Mouse (Mus musculus) adrenal gland, postnatal 25 days (tissue): ENCODE measurements around the gene Eef1a1. TPM values are rescaled to one million over a fixed set of nuclear protein-coding genes. Genes with fewer than 3 reads are reported as not detected.
A peak's percentile ranks its signal among the peaks of the same experiment; 100 is the strongest.

Experiments used
- DNase-seq: peaks from one replicate; pipeline ENCODE4 v3.0.0; 2021; ENCODE audit warnings: mixed read lengths
- total RNA-seq: library from RNA; stranded (reverse); gene quantifications from 2 replicates; pipeline ENCODE4 v1.2.3, GENCODE M21; 2021

Eef1a1 gene
- total RNA-seq, 1 experiment from 2014 or later = 6,460 TPM

DNA sequence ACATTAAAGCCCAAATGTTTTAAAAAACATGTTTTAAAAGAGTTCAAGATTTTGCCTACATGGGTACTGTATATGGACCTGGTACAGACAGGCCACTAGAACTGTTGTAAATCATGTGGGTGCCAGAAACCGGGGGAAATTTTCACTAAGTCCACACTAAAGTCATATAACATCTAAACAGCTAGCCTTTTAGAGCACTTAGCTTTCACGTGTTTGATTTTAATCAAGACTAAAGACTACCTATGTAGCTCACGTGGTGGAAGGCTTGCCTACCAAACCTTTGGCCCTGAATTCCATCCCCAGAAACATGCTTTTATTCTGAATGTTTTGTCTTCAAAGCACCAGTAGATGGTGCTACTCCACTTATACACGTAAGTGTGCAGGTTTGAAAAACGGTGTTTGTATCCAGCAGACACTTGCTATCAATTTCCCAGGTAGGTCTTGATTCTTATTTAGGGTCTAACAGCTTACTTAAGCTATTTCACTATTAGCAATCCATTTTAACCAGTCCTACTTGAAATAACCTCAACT is 11.9 kb downstream of the Eef1a1 start:
- no peak for DNase-seq

GRCm38 (mm10) chr9:78476531-78477020 is 12.4 kb downstream of the Eef1a1 start:
- no peak for DNase-seq

GRCm38 (mm10) chr9:78475873-78476272 is 13.1 kb downstream of the Eef1a1 start:
- DNase-seq = no peak

GRCm38 (mm10) chr9:78475383-78475780 is 13.6 kb downstream of the Eef1a1 start:
- no peak for DNase-seq

GRCm38 (mm10) chr9:78474771-78475382 is 14.1 kb downstream of the Eef1a1 start:
- DNase-seq = no peak

DNA sequence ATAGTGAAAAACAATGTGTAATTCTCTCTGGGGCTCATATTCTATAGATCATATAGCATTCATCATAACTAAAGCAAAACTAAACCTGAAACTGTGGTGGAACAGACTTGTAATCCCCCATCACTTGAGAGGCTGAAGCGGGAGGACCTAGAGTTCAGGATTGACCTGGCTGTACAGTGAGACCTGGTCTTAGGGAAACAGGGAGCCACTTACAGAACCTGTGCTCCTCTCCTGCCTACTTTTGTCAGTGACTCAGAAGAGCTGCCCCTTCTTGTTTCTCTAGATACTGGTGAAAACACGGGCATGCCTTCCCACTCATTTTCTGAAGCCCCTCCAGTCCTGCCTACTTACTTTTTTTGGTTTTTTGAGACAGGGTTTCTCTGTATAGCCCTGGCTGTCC is 14.7 kb downstream of the Eef1a1 start:
- no peak for DNase-seq

DNA sequence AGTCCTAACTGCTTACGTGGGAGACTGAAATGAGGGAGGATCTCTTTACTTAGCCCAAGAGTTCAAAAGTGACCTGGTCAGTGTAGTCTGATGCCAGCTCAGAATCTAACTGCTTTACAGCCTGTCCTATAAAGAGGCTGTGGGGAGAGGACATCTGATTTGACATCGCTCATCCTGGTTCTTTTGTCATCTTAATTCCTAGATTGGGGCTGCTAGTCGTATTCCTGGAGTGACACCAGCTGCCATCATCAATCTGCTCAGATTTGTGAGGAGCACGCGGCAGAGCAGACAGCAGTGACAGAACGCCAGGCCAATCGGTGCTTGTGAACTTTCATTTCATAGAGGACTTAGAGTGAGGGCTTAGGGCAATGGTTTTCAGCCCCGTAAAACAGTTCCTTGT is 15.4 kb downstream of the Eef1a1 start:
- DNase-seq = no peak

DNA sequence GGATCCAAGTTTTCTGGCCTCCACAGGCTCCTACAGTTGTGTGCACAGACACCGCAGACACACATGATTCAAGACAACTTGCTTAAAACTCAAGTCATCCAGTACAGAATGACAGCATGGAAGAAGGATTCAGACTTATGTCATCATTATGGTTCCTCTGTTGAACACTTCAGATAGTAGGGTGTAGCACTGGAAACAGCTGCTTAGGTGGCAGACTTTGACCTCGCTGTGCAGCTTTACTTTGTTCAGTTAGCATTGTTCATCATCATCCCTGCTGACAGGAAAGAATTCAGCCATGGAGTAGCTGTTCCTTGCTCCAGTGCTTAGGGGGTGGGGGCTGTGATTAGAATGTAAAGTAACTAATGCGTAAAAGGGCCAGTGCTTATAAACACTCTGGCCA is 23.2 kb downstream of the Eef1a1 start:
- DNase-seq = no peak

DNA sequence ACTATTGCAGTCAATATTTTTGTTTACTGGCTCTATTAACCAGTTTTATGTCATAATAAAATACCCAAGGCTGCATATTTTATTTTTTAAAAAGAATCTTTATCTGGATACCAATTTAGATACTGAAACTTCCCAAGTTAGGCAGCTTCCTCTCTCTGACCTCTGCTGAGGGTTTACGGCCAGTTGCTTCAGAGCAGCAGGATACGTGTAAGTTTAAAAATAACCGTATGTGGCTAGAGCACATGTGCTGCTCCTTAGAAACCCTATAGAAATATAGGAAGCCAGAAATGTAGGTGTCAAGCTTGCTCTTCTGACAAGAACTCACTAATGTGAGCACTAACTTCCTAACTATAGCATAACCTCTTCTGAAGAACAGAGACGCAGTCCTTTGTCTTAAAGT is 25.6 kb downstream of the Eef1a1 start:
- DNase-seq = no peak

GRCm38 (mm10) chr9:78457026-78457425 is 31.9 kb downstream of the Eef1a1 start:
- no peak for DNase-seq

GRCm38 (mm10) chr9:78451382-78451781 is 37.6 kb downstream of the Eef1a1 start:
- no peak for DNase-seq

DNA sequence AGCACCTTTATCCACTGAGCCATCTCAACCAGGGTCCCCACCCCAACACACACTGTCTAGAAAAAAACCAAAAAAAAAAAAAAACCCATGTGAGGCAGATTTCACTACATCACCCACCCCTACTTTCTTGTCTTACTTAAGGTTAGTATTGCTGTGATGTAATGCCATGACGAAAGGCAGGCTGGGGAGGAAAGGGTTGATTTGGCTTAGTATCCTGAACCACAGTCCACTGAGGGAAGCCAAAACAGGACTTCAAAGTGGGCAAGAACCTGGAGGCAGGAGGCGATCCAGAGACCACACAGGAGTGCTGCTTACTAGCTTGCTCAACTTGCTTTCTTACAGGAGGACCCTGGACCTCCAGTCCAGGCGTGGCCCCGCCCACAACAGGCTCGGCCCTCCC is 38.5 kb downstream of the Eef1a1 start:
- DNase-seq = no peak

- DNase-seq = peak; percentile 91
Observed at GRCm38 (mm10) chr9:78447973-78448873, 40.7 kb downstream of the Eef1a1 start, which contains the start of the genes Mto1 and Gm17324. Gene Mto1 (plus strand): TSS chr9:78448208. Gene Gm17324 (minus strand): TSS chr9:78448786.

DNA sequence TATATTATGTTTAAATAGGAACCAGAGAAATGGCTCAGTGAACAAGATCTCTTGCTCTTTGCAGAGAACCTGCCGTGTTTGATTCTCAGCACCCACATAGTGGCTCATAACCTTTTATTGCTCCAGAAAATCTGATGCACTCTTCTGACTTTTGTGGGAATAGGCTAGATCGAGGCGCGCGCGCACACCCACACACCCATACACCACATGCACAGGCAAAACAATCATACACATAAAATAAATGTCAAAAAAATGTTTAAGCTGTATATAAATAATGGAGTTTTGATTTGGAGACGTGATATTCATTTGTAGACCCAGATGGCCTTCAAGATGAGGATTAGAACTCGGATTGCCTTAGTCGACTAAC is 41.4 kb downstream of the Eef1a1 start:
- DNase-seq = no peak

- DNase-seq = peak; percentile 50
Observed at GRCm38 (mm10) chr9:78442579-78443392, 46.2 kb downstream of the Eef1a1 start, which contains the start of gene Cgas. Gene Cgas (minus strand): TSS chr9:78443237.

DNA sequence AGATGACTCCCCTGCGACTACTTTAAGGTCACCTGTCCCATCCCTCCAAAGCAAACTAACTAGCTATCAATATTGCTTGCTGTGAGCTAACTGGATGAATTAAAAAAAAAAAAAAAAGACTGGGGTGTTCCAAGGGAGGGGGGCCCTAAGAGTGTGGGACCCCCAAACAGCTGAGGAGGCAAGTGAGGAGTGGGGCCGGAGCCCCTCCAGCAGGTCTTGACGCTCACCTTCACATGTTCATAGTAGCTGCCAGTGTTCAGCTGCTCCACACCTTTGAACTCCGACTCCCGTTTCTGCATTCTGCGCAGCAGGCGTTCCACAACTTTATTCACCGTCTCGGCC is 46.7 kb downstream of the Eef1a1 start:
- no peak for DNase-seq

- no peak for DNase-seq
Observed at GRCm38 (mm10) chr9:78439426-78439825, 49.5 kb downstream of the Eef1a1 start.

- no peak for DNase-seq
Observed at GRCm38 (mm10) chr9:78432471-78432870, 56.5 kb downstream of the Eef1a1 start.

GRCm38 (mm10) chr9:78430486-78430885 is 58.5 kb downstream of the Eef1a1 start:
- DNase-seq = no peak

GRCm38 (mm10) chr9:78429551-78429950 is 59.4 kb downstream of the Eef1a1 start:
- no peak for DNase-seq

- DNase-seq = no peak
Observed at GRCm38 (mm10) chr9:78428870-78429432, 60.0 kb downstream of the Eef1a1 start.
